Mouse (Mus musculus) stomach, postnatal 0 days (tissue): Measurements from ENCODE around the gene Ypel1. TPM values are rescaled to one million over a fixed set of nuclear protein-coding genes. Genes with fewer than 3 reads are reported as not detected.
A peak's percentile ranks its signal among the peaks of the same experiment; 100 is the strongest.

Experiments
- ATAC-seq: fragments of 200-750 bp; cut with Nextera tagmentation; 2 replicates; pipeline ENCODE4 v1.8.0; 2017; ENCODE audit not compliant: low FRiP score, low TSS enrichment
- DNase-seq: peaks from one replicate; pipeline ENCODE4 v3.0.0-alpha.2; 2016; ENCODE audit warnings: low spot score
- H3K27ac ChIP-seq: fragments of 300-500 bp; sonication (generic); replicated peaks from 2 replicates; pipeline ENCODE4 v1.5.1; 2014; ENCODE audit warnings: mild to moderate bottlenecking, control low read depth
- H3K27me3 ChIP-seq: fragments of 300-500 bp; sonication (generic); 2 replicates; pipeline ENCODE4 v1.6.1; 2014; ENCODE audit warnings: low read length; ENCODE audit not compliant: control insufficient read depth, insufficient read depth
- H3K36me3 ChIP-seq: fragments of 300-500 bp; sonication (generic); 2 replicates; pipeline ENCODE4 v1.6.1; 2014; ENCODE audit warnings: low read length, mixed read lengths; ENCODE audit not compliant: control insufficient read depth, insufficient read depth
- H3K4me1 ChIP-seq: fragments of 300-500 bp; sonication (generic); replicated peaks from 2 replicates; pipeline ENCODE4 v1.6.1; 2014; ENCODE audit warnings: antibody characterized with exemption; ENCODE audit not compliant: control insufficient read depth, insufficient read depth
- H3K4me2 ChIP-seq: fragments of 300-500 bp; sonication (generic); replicated peaks from 2 replicates; pipeline ENCODE4 v1.6.1; 2014; ENCODE audit warnings: low read depth, mild to moderate bottlenecking, control low read depth, moderate library complexity
- H3K4me3 ChIP-seq: fragments of 300-500 bp; sonication (generic); 2 replicates; pipeline ENCODE4 v1.5.1; 2014; ENCODE audit warnings: low read depth, low read length, control low read depth
- H3K9ac ChIP-seq: fragments of 300-500 bp; sonication (generic); 2 replicates; pipeline ENCODE4 v1.6.1; 2014; ENCODE audit warnings: mild to moderate bottlenecking, low read length, control low read depth, mixed read lengths
- H3K9me3 ChIP-seq: fragments of 300-500 bp; sonication (generic); 2 replicates; pipeline ENCODE4 v1.6.1; 2016; ENCODE audit warnings: low read length; ENCODE audit not compliant: control insufficient read depth
- CTCF ChIP-seq: IDR thresholded peaks from 2 replicates; pipeline ENCODE4 v1.5.1; 2016; ENCODE audit warnings: antibody characterized with exemption, low read depth, mild to moderate bottlenecking, moderate library complexity
- EP300 ChIP-seq: optimal IDR thresholded peaks from 2 replicates; pipeline ENCODE3; 2016; ENCODE audit warnings: antibody characterized with exemption
- WGBS: fragments of 180-500 bp; shearing (Covaris S2); extraction: QIAGEN DNeasy Blood & Tissue Kit; methylation state at CpG from one replicate; pipeline ENCODE4 v1.1.7; 2014; 5-methylcytosine and 5-hydroxymethylcytosine counted together
- polyA plus RNA-seq: library from polyadenylated mRNA; unstranded; fragments of >200 nt; fragmentation: Nextera tagmentation; extraction: Ambion mirVana; gene quantifications from 2 replicates; pipeline ENCODE4 v1.2.1, GENCODE M21; 2015

Gene Ypel1
- polyA plus RNA-seq, 1 experiment from 2014 or later = 5.9 TPM

- no peak overlapping the region for H3K9ac ChIP-seq
- no peak for ATAC-seq
- H3K27ac ChIP-seq = no peak overlapping the region
- H3K27me3 ChIP-seq = no peaks in the 10 kb centered on the region
- no peaks in the 10 kb centered on the region for H3K4me1 ChIP-seq
- H3K9me3 ChIP-seq = no peaks in the 10 kb centered on the region
- peaks cover 51% of the 10 kb centered on the region for H3K36me3 ChIP-seq
- no peak; the same call in 1 of the 2 replicates for TF ChIP-seq CTCF
- no peak for TF ChIP-seq EP300
- 60% methylated on average over 3 of the region's 3 CpGs for WGBS
- no peak overlapping the region for H3K4me2 ChIP-seq
- no peak for DNase-seq
- no peak overlapping the region for H3K4me3 ChIP-seq
Measured at GRCm38 (mm10) chr16:17088346-17088745, 18.9 kb downstream of the Ypel1 start.

- no peaks in the 10 kb centered on the region for H3K9me3 ChIP-seq
- WGBS = 88% methylated on average over 3 of the region's 3 CpGs
- H3K27me3 ChIP-seq = no peaks in the 10 kb centered on the region
- no peak overlapping the region for H3K4me3 ChIP-seq
- no peaks in the 10 kb centered on the region for H3K4me1 ChIP-seq
- no peak overlapping the region for H3K9ac ChIP-seq
- ATAC-seq (0 out of 2 replicates have a peak, but pooled peaks have one; percentile 5), DNase-seq (no peak)
- H3K36me3 ChIP-seq = peaks cover 40% of the 10 kb centered on the region
- no peak for TF ChIP-seq CTCF
- TF ChIP-seq EP300 = no peak
- H3K27ac ChIP-seq = no peak overlapping the region
- H3K4me2 ChIP-seq = no peak overlapping the region
Measured at GRCm38 (mm10) chr16:17096938-17097337, 27.4 kb downstream of the Ypel1 start.

- ATAC-seq (no peak), DNase-seq (no peak)
- Histone ChIP-seq H3K36me3 (peaks cover 20% of the 10 kb centered on the region), H3K9me3 (no peaks in the 10 kb centered on the region), H3K9ac (no peak overlapping the region), H3K4me1 (no peaks in the 10 kb centered on the region), H3K27me3 (no peaks in the 10 kb centered on the region), H3K4me2 (no peak overlapping the region), H3K27ac (no peak overlapping the region), H3K4me3 (no peak overlapping the region)
- no peak for TF ChIP-seq EP300
- no peak for TF ChIP-seq CTCF
- WGBS = 60% methylated on average over 7 of the region's 7 CpGs
Measured at GRCm38 (mm10) chr16:17102630-17103220, 33.2 kb downstream of the Ypel1 start.

GRCm38 (mm10) chr16:17104600-17104999 lies 35.1 kb downstream of the Ypel1 start:
- Histone ChIP-seq H3K36me3 (peaks cover 15% of the 10 kb centered on the region; the same call in 1 of the 2 replicates), H3K4me3 (no peak overlapping the region), H3K27me3 (no peaks in the 10 kb centered on the region), H3K4me2 (no peak overlapping the region), H3K27ac (no peak overlapping the region), H3K9ac (no peak overlapping the region), H3K9me3 (no peaks in the 10 kb centered on the region), H3K4me1 (no peaks in the 10 kb centered on the region)
- ATAC-seq (no peak), DNase-seq (no peak)
- 53% methylated on average over 4 of the region's 4 CpGs for WGBS
- TF ChIP-seq EP300 = no peak
- TF ChIP-seq CTCF = no peak

GRCm38 (mm10) chr16:17110771-17111743 lies 41.6 kb downstream of the Ypel1 start, which contains the start of gene Ppil2:
Gene Ppil2, minus strand, starts transcription at chr16:17111257.
- TF ChIP-seq CTCF (no peak), EP300 (no peak)
- Histone ChIP-seq H3K9ac (peak within 1 kb of the TSS; percentile 82), H3K4me2 (peak within 1 kb of the TSS; percentile 71), H3K4me3 (peak within 1 kb of the TSS; percentile 77), H3K27ac (peak within 1 kb of the TSS; percentile 74), H3K36me3 (peaks cover 9% of the 10 kb centered on the region; the same call in 1 of the 2 replicates), H3K4me1 (0 out of 2 replicates have a peak, but pooled peaks cover 3% of the 10 kb centered on the region), H3K9me3 (no peaks in the 10 kb centered on the region), H3K27me3 (no peaks in the 10 kb centered on the region)
- DNase-seq (peak; percentile 76), ATAC-seq (peak; percentile 90)
- 8% methylated on average over 38 of the region's 38 CpGs for WGBS
